Comparison of ENCODE assay signal across 13 mouse cellular contexts in the genomic region with DNA sequence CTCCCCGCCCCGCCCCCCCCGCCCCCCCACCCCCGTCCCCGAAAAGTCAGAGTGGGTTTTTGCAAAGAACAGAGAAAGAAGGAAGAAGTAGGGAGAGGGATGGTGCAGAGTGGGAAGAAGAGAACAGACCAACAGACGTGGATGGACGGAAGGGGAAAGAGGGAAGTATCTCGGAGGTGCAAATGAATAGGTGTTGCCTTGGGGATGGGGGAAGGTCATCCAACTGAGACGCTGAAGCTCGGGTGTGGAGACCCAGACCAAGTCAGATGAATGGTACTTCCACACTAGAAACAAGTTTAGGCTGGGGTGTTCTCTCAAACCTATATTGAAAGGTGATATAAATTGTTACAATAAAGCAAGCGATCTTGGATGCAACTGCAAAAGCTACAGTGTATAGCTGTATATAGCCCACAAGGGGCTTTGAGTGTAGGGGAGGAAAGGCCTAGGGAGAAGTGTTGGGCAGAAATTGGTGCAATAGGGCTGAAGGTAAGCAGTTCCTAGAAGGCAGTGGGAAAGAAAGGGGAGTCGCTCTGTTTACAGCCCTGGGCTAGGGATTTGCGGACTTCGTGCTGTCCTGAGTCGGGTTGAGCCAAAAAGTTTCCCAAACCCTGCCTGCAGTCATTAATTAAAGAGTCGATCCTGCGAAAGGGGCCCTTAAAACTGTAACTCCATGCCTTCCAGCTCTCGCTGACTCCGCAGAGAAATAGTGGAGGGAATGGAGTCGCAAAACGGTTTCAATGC. TPM values are rescaled to one million over a fixed set of nuclear protein-coding genes. Genes with fewer than 3 reads are reported as not detected.
DNase-seq lines count a peak whose midpoint lies in the region; ATAC-seq and TF ChIP-seq lines count a peak whose summit lies in the region.
"Had no signal": no experiment of that assay in that cellular context is flagged by ENCODE, and none has a peak within 500 bp of the region (broad histone marks: within the 10 kb centered on the region; RNA-seq: fewer than 3 reads in every experiment).

No protein-coding gene starts in this region.

- no peak for DNase-seq in T-cell, adult 2 months (ENCODE audit: low spot score)
- no peak for DNase-seq in cerebellum, adult 2 months
- DNase-seq in ovary, postnatal 10 days (ENCODE audit: low spot score) = no peak
- no peak for DNase-seq in gastrocnemius, postnatal 14 days
- DNase-seq: gastrocnemius, postnatal 25 days; heart, postnatal 10 days; right cerebral cortex, postnatal 25 days had no signal

- no peaks in the 10 kb centered on the region for H3K36me3 ChIP-seq in ES-Bruce4 (ENCODE audit: control insufficient read depth, insufficient read depth, low read length, poor library complexity, severe bottlenecking)
- no peaks in the 10 kb centered on the region for H3K36me3 ChIP-seq in embryonic facial prominence, embryonic 13.5 days
- no peaks in the 10 kb centered on the region for H3K36me3 ChIP-seq in hindbrain, embryonic 15.5 days
- H3K36me3 ChIP-seq in midbrain, embryonic 15.5 days (replicated peaks) = no peaks in the 10 kb centered on the region

- no peak overlapping the region for H3K27ac ChIP-seq in ES-Bruce4 (ENCODE audit: insufficient read depth, low read length)
- no peak overlapping the region for H3K27ac ChIP-seq in embryonic facial prominence, embryonic 13.5 days
- no peak overlapping the region for H3K27ac ChIP-seq in hindbrain, embryonic 15.5 days (replicated peaks)
- no peak overlapping the region for H3K27ac ChIP-seq in midbrain, embryonic 15.5 days
- H3K27ac ChIP-seq in cerebellum, adult 2 months (ENCODE audit: insufficient read depth, low read length) = no peak overlapping the region

- no peak for TF ChIP-seq POLR2A in ES-Bruce4 (IDR thresholded peaks at IDR 0.05; ENCODE audit: insufficient read depth, low read length)
- no peak for TF ChIP-seq POLR2A in cerebellum, adult 2 months (IDR thresholded peaks at IDR 0.05; ENCODE audit: borderline replicate concordance, insufficient read depth, low read length)

- peaks cover 67% of the 10 kb centered on the region for H3K27me3 ChIP-seq in ES-Bruce4 (ENCODE audit: control insufficient read depth, insufficient read depth, low read length, poor library complexity, severe bottlenecking)
- H3K27me3 ChIP-seq in embryonic facial prominence, embryonic 13.5 days = peaks cover 83% of the 10 kb centered on the region
- peaks cover 80% of the 10 kb centered on the region for H3K27me3 ChIP-seq in hindbrain, embryonic 15.5 days
- H3K27me3 ChIP-seq in midbrain, embryonic 15.5 days (replicated peaks) = peaks cover 85% of the 10 kb centered on the region
- H3K27me3 ChIP-seq in cerebellum, adult 2 months (ENCODE audit: control insufficient read depth, insufficient read depth, low read length) = peaks cover 3% of the 10 kb centered on the region; the same call in 1 of the 2 replicates

- TF ChIP-seq EP300 in ES-Bruce4 (IDR thresholded peaks at IDR 0.05; ENCODE audit: insufficient read depth, low read depth, low read length) = no peak

- 0 out of 2 replicates have a peak overlapping the region, but pooled peaks have one; percentile 24 for H3K4me3 ChIP-seq in ES-Bruce4 (ENCODE audit: low read depth, low read length)
- peak overlapping the region; percentile 26 for H3K4me3 ChIP-seq in embryonic facial prominence, embryonic 13.5 days
- no peak overlapping the region for H3K4me3 ChIP-seq in hindbrain, embryonic 15.5 days
- no peak overlapping the region for H3K4me3 ChIP-seq in midbrain, embryonic 15.5 days
- H3K4me3 ChIP-seq in cerebellum, adult 2 months (replicated peaks; ENCODE audit: insufficient read depth, low read depth, low read length) = no peak overlapping the region

- H3K4me1 ChIP-seq in ES-Bruce4 (ENCODE audit: control insufficient read depth, insufficient read depth, low read length) = peaks cover 1% of the 10 kb centered on the region
- H3K4me1 ChIP-seq in embryonic facial prominence, embryonic 13.5 days = peaks cover 51% of the 10 kb centered on the region
- H3K4me1 ChIP-seq in hindbrain, embryonic 15.5 days (replicated peaks) = peaks cover 13% of the 10 kb centered on the region; the same call in 1 of the 2 replicates
- H3K4me1 ChIP-seq in midbrain, embryonic 15.5 days = peaks cover 13% of the 10 kb centered on the region; the same call in 1 of the 2 replicates
- no peaks in the 10 kb centered on the region for H3K4me1 ChIP-seq in cerebellum, adult 2 months (ENCODE audit: control insufficient read depth, insufficient read depth, low read length)

- intact Hi-C loops in gastrocnemius, postnatal 14 days (cut with DNase I; ENCODE audit: low total_unique reads) = no loop called here

- H3K9me3 ChIP-seq in ES-Bruce4 (replicated peaks; ENCODE audit: control insufficient read depth, insufficient read depth, low read length, poor library complexity, severe bottlenecking) = no peaks in the 10 kb centered on the region
- no peaks in the 10 kb centered on the region for H3K9me3 ChIP-seq in embryonic facial prominence, embryonic 13.5 days
- H3K9me3 ChIP-seq in hindbrain, embryonic 15.5 days = no peaks in the 10 kb centered on the region
- H3K9me3 ChIP-seq in midbrain, embryonic 15.5 days = no peaks in the 10 kb centered on the region

- TF ChIP-seq CTCF in ES-Bruce4 (IDR thresholded peaks at IDR 0.05; ENCODE audit: low read depth, low read length) = no peak
- no peak for TF ChIP-seq CTCF in cerebellum, adult 2 months (IDR thresholded peaks at IDR 0.05; ENCODE audit: borderline replicate concordance, insufficient read depth, low read depth, low read length)

- peak overlapping the region; percentile 61 for H3K4me2 ChIP-seq in embryonic facial prominence, embryonic 13.5 days
- H3K4me2 ChIP-seq in hindbrain, embryonic 15.5 days = peak overlapping the region; percentile 43
- peak overlapping the region; percentile 25; the same call in 1 of the 2 replicates for H3K4me2 ChIP-seq in midbrain, embryonic 15.5 days

- no peak overlapping the region for H3K9ac ChIP-seq in ES-Bruce4 (ENCODE audit: low read depth, poor library complexity, severe bottlenecking)
- peak overlapping the region; percentile 32; the same call in 1 of the 2 replicates for H3K9ac ChIP-seq in embryonic facial prominence, embryonic 13.5 days
- no peak overlapping the region for H3K9ac ChIP-seq in hindbrain, embryonic 15.5 days
- H3K9ac ChIP-seq in midbrain, embryonic 15.5 days = no peak overlapping the region

- no peak for ATAC-seq in embryonic facial prominence, embryonic 13.5 days (ENCODE audit: insufficient number of reproducible peaks, insufficient read depth, low FRiP score, low TSS enrichment, low read depth)
- ATAC-seq in hindbrain, embryonic 15.5 days (ENCODE audit: low FRiP score, low read depth) = no peak
- peak; percentile 28; the same call in 1 of the 2 replicates for ATAC-seq in midbrain, embryonic 15.5 days (replicated peaks)
- ATAC-seq: activated CD4-positive, CD25-positive, alpha-beta regulatory T cell, adult 4 months had no signal

- WGBS in embryonic facial prominence, embryonic 13.5 days = 3% methylated on average over 21 of the region's 21 CpGs
- WGBS in hindbrain, embryonic 15.5 days = 3% methylated on average over 21 of the region's 21 CpGs
- WGBS in midbrain, embryonic 15.5 days = under 1% methylated on average over 21 of the region's 21 CpGs
- 4% methylated on average over 21 of the region's 21 CpGs for WGBS in cerebellum, adult 2 months

RNA-seq across cellular contexts. Expression of a gene that starts 28.7 kb away (rescaled TPM):
- 1.5 and 1.9 TPM in 2 replicates for polyA plus RNA-seq in ES-Bruce4 (2011; ENCODE audit: insufficient read depth, insufficient read length, low read depth, missing spikeins)
- polyA plus RNA-seq in embryonic facial prominence, embryonic 13.5 days (2015; fragmentation: Nextera tagmentation; extraction: Ambion mirVana) = 17.5 and 20.5 TPM in 2 replicates
- polyA plus RNA-seq in hindbrain, embryonic 15.5 days (2015; fragmentation: Nextera tagmentation; extraction: Ambion mirVana) = 10.5 and 11.5 TPM in 2 replicates
- polyA plus RNA-seq in midbrain, embryonic 15.5 days (2015; fragmentation: Nextera tagmentation; extraction: Ambion mirVana) = 4.1 and 5.5 TPM in 2 replicates
- polyA plus RNA-seq in cerebellum, adult 2 months (2012; rRNA removed) = 5.1 and 6.9 TPM in 2 replicates
- not detected for total RNA-seq in gastrocnemius, postnatal 14 days (2021)
- total RNA-seq: gastrocnemius, postnatal 25 days had no signal
- polyA plus RNA-seq: activated CD4-positive, CD25-positive, alpha-beta regulatory T cell, adult 4 months; liver, embryonic 16.5 days had no signal

Comparison
In these comparisons a context has a peak if more than half of its experiments do, and no peak if none do; other contexts are left out.
1. H3K4me3 ChIP-seq: peak in ES-Bruce4 (single experiment) and embryonic facial prominence, embryonic 13.5 days (single experiment); none in hindbrain, embryonic 15.5 days (single experiment), midbrain, embryonic 15.5 days (single experiment) and cerebellum, adult 2 months (single experiment).
2. Peak in every context shown above with its lines, with median percentiles within 50 percentile points of each other: H3K4me2 ChIP-seq.